Mouse (Mus musculus): ENCODE measurements around the gene Tubgcp3.
"Not testable (repeated sequence)": the region's sequence is repeated elsewhere in the genome, so short reads cannot be mapped to it uniquely, and the experiment has no call there.

The Tubgcp3 gene

DNA sequence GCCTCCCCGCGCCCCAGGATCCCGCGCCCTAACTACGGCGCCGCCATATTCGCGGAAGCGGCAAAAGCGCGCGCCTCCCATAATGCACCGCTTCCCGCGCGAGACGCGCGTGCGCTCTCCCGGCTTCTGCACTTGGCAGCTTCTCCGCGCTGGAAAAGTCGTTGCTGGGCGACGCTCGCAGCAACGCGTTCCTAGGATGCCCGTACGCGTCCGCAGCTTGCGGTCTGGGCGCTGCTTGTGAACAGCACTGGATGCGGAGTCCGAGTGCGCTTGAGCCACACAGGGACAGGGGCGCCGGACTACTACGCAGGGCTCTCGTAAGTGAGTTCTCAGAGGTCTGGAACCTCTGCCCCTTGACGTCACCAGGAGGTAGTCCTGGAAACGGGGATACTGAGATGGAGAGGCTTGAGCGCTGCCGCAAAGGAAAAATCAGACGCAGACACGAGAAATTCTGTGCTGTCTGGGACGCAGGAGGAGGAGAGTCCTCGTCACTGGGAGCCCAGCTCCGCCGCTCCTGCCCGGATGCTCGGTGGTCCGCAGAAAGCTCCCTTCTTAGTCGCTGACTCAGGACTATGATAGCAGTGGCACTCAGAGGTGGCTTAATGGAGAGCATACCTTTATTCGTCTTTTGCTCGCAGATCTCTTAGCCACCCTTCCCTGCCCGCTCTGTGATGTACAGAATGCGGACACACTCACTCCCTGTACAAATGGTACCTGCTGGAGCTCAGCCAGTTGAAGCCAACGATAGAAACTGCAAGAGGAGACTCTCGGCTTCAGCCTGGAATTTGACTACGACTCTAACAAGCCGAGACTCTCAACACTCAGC is at the start of gene Tubgcp3:
Tubgcp3 (minus strand) TSS at position 193 of the 826 bp plus-strand sequence.
- ATAC-seq (ENCODE audit: low TSS enrichment): peak; percentile 85

DNA sequence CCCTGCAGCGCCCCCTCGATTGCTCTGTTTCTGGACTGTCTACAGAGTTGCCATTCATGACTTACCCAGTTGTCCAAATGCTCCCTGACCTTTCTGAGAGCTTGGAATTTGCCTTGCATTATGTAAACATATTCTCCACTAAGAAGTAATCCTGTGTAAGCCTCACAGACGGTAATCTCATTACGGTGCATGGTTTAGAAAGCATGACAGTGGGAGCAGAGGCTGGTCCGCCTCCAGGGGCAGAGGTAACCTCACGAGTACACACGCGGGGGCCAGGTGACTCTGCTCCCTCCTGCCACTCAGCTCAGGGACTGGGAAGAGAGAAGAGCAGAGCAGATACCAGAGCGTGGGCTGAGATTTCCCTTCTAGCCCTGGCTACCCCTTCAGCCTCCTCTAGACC is 47.0 kb upstream of the Tubgcp3 start:
- ATAC-seq (ENCODE audit: low TSS enrichment): no peak

DNA sequence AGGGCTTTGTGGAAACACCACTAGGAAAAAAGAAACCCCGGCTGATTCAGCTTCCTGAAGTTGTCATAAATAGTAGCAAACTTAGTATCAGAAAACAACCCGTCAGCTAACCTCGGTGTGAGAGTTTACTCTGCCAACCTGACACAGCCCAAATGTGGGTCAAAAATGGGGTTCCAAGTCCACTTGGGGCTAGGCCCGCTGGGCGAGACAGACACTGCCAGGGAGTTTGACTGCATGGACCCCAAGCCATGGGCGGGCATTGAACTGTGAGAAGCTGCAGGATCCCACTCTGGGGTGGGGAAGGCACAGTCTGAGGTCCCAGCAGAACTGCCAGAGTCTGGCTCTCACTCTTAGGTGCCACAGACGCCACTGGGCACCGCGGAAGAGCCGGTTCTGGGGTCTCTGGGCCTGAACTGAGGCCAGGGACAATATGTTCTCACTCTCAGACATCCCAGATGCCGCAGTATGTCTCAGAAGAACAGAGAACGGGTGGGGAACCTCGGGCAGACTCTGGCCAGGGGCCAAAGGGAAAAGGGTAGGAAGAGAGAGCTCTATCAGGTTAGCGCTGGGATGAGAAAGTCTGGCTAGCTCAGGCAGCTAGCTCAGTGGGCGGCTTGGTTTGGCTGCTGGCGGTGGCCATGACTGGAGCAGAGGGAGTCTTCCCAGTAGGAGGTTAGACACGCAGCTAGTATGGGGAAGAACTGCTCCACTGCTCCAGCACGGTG is 44.0 kb upstream of the Tubgcp3 start:
- no peak for ATAC-seq (ENCODE audit: low TSS enrichment)

DNA sequence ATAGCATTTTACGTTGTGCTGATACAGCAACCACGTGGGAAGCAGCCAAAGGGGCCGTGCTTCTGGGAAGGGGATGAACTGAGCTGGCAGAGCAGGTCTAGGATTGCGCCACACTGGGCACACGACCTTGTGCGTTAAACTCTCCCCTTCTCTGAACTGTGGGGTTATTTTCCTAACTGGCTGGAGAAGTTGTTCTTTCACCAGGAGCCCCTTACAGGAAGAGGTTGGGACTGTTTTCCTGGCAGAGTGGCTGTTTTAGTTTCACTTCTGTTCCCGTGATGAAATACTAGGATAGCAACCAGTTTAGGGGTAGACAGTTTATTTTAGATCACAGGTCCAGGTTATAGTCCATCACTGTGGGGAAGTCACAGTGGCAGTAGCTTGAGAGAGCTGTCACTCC is 39.6 kb upstream of the Tubgcp3 start:
- ATAC-seq (ENCODE audit: low TSS enrichment): no peak

DNA sequence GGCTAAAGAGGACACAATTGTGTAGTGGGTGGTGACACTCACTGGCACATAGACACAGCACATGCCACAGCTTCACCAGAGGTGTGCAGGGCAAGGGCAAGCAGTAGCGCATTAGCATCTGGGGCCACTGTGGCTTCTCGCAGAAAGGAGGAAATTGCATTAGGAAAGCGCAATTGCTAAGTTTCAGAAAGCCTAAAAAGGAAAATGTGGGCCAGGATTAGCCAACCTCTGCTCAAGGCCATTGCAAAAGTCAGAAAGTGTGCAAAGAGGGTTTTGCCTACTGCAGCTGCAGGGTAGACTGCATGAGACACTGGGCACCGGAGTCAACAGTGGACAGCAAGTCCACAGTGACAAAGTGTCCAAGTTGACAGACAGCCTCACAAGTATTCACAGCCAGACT is 31.5 kb upstream of the Tubgcp3 start:
- no peak for ATAC-seq (ENCODE audit: low TSS enrichment)

DNA sequence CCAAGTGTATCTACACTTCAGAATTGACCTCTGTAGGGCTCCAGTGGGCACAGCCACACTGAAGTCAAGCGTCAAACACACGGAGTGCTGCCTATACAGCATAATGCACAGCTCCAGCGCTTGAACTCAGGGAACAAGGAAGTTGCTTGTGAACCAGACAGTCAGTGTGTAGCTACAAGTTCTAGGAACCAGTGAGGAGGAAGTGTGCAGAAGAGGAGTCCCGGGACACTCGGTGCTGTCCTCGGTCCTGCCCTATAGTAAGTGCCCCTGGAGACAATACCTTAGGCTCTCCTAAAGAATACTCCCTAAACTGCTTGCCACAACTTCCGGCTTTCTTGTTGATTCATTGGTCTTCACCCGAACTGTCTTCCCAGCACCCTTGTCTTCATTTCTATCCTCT is 30.2 kb upstream of the Tubgcp3 start:
- no peak for ATAC-seq (ENCODE audit: low TSS enrichment)

DNA sequence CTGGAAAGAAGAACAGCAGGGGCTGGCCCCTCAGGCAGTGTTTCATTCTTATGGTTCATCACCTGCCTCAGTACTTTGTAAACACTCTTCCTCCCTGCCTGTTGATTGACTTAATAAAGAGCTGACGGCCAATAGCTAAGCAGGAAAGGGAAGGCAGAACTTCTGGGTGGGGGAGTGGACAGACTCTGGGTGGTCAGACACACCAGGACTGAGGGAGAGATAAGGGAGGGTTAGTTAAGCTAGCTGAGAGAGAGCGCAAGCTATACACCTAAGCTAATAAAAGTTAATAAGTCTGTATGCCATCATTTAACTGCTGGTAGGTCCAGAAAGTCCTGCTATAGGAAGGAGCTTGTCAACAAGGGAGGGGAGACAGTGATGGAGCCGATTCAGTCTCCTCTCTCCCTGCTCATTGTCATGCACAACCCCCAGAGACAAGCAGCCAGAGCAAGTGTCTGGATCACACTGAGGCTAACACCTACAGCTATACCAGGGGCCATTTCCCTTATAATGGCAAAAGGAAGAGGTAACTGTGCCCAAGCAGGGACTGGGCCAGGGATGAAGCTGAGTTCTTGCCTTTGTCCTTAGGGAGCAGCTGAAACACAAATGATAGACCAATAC is 26.7 kb upstream of the Tubgcp3 start:
- ATAC-seq (ENCODE audit: low TSS enrichment): no peak

DNA sequence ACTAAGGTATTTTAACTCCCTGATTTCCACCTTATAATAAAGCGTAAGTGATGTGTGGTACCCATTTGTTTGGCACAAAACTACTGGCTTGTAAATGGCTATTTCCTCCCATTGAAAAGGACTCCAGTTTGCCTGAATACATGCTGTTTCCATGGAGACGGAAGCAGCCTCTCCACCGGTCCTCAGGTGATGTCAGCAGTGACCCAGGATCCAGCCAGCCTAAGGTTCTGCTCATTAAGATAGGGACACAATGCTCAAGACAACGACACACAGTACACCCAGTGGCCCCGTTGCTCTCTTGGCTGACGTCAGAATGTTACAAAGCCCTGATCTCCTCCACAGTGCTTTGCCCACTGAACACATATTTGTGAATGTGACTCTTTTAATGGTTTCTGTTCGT is 16.8 kb upstream of the Tubgcp3 start:
- ATAC-seq (ENCODE audit: low TSS enrichment): no peak

DNA sequence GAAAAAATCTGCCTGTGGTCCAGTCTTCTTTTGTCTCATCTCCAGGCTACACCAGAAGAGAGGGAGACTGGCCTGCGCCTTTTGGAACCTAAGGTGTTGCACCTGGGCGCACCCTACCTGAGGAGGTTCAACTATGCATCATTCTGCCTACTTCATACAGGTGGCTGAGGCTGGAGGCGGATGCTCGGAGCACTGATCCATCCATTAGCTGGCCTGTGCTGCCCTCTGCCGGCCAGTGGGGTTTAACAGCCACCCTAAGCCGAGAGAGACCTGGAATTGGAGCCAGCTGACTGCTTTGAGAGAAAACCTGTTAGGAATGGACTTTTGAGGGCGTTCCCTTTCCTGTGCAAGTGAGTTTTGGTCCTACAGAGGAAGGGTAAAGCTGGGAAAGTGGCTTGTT is 5.5 kb upstream of the Tubgcp3 start:
- ATAC-seq (ENCODE audit: low TSS enrichment): peak; percentile 85

DNA sequence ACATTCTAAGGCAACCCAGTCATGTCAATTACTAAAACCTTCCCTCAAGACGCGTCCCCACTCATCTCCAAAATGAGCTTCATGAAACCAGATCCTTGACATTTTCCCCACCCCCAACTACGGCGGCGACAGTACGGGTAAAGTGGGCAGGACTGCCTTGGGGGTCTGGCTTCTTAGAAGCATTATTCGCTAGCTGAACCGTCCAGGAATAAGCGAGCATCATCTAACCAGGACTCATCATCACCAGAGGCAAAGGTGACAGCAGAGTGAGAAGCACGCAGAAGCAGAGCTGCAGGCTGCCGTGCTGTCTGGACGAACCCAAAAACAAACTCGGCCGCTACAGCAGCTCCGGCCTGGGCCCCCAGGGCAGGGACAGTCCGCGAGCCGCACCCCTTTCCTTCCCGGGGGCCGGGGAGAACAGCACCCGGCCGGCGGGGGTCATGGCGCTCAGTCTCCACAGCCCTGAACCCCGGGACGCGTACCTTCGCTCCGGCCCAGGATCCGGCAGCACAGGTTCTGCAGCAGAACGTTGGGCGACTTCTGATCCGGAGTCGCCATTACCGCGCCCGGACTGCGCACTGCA is 484 bp downstream of the Tubgcp3 start:
- peak; percentile 38 for ATAC-seq (ENCODE audit: low TSS enrichment)

DNA sequence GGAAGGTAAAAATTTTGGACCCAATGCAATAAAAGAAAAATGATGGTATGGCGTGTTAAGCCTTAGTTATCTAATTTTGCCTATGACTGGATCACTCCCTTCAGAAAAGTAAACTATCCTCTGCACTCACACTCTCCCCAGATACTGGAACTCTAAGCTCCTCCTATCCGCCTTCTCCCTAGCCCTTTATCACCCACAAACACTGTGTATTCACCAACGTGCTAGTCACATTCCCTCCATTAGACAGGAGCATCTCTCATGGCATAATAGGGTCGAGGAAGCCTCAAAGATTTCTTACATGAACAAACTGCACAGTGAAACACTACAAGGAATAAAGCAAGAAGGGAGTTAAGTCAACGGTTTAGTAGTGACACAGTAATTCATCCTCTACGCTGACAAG is 1.1 kb downstream of the Tubgcp3 start:
- no peak for ATAC-seq (ENCODE audit: low TSS enrichment)

DNA sequence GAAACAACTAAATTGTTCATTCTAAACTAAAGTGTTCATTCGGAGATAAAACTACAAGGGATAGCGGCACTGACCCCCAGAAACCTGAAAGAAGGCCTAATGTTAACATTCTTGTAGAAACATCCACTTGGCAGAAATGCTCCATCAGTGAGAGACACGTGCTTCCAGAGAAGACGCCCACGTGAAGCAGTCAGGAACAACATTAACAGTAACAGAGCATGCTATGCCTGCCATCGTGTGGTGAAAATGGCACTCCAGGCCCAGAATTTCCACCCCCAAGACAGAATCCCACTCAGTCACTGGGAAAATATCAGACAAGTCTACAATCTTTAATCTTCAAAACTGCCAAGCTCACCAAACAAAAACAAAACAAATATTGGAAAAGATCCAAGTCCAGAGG is 3.2 kb downstream of the Tubgcp3 start:
- ATAC-seq (ENCODE audit: low TSS enrichment): no peak

DNA sequence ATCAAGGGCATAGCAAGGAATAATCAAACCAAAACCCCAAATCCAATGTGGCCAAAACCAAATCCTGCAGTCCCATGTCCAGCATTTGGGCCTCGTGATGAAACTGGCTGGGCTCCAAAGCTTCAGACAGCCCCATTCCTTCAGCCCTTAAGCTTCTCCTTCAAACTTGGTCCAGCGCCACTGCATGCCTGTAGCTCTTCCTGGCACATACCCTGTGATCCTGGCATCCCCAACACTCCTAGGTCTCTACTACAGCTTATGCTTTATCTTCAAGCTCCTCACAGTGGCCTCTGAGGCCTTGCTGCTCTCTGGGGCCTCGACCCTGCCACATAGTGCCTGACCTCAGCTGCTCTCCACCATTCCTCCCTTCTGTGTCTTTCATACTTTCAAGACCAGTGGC is 5.5 kb downstream of the Tubgcp3 start:
- ATAC-seq (ENCODE audit: low TSS enrichment): not testable (repeated sequence)

DNA sequence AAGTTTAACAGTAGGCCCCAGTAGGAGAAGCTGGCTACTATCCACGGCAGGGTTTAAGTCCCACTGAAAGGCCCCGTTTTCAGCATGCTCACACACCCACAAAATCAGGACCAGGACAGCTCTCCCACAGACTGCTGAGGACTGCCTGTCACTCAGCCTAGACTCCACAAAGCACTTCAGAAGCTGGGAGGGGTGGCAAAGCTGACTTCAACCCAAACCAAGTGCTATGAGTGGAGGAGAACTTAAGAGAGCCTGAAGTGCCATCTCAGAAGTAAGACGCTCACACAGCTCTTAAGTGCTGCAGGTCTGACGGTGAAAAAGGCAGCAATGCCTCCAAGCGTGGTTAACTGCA is 9.0 kb downstream of the Tubgcp3 start:
- no peak for ATAC-seq (ENCODE audit: low TSS enrichment)

DNA sequence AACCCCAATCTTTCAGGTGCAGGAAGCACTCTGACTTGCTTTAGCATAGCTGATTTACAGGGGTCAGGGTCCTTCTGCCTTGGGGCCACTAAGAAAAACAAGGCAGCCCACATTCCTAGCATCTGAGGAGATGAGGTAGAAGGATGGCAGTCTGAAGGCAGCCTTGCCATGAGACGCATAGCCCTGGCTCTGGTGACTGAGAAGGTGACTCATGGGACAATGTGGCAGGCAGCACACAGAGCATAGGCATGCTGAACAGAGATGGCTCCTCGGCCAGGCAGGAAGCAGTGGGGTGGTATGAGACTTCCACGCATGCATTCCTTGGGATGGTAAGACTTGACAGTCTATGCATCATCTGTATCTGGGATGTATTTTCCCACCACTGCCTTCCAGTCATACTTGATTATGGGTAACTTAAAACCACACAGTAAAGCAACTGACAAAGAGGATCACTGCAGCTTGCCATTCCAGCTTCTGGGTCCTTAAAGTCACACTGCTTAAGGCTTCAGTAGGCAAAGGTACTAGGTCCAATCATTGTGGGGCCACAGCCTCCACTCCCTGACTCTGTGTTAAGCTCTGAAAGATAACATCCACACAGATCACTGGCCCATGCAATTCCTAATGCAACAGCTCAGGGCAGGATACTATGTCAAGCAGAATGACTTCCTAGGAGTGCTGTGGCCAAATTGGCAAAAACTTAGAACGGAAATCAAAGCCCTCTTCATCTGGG is 9.5 kb downstream of the Tubgcp3 start:
- ATAC-seq (ENCODE audit: low TSS enrichment): no peak; the same call in 1 of the 2 replicates

DNA sequence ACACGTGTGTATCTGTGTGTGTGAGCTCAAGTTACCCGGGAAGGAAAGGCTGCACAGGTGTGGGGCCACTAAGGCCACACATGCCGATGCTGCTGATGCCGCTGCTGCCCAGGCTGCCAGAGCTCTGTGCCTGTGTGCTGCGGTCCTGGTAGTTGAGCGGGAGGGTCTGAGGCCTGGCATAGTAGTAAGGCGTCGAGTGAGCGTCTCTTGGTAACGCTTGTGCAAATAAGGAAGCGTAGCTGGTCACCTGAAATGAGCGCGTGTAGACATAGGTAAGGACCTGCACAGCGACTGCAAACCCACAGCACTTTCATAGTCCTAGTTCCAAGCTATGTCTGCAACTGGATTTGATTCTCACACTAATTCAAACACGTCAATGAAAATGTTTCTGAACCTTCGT is 14.6 kb downstream of the Tubgcp3 start:
- no peak for ATAC-seq (ENCODE audit: low TSS enrichment)

DNA sequence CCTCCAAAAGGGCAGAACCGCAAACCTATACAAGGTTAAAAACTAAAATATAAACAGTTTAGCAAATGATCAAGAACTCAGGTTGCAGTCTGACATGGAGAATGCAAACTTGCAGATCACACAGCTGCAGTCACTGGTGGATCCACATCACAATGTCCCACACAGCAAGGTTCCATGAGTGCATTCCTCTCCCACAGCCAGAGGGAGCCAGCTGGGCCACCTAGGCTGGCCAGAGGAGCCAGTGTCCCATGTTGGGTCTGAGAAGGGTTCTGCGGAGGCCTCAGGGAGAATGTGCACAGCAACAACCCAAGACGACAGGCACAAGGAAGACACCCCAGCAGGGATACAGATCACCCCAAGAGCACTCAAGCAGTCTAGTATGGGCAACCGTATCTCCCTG is 20.8 kb downstream of the Tubgcp3 start:
- ATAC-seq (ENCODE audit: low TSS enrichment): no peak

DNA sequence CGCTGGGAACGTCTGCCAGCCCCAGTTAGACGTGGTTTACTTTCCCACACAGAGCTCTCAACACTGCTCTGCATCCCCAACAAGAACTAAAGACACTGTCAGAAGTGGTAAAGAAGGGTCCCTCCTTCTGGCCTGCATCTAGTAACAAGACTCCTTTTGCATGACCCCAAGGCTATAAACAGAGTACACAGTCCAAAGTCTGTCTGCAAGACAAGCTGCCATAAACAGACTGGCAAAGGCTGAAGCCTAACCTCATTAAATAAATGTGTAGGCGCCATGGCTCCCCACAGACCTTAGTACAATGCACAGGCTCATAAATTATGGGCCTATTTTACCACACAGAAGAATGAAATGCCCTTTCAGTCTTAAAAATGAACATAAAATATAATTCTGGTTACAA is 21.6 kb downstream of the Tubgcp3 start:
- ATAC-seq (ENCODE audit: low TSS enrichment): no peak

DNA sequence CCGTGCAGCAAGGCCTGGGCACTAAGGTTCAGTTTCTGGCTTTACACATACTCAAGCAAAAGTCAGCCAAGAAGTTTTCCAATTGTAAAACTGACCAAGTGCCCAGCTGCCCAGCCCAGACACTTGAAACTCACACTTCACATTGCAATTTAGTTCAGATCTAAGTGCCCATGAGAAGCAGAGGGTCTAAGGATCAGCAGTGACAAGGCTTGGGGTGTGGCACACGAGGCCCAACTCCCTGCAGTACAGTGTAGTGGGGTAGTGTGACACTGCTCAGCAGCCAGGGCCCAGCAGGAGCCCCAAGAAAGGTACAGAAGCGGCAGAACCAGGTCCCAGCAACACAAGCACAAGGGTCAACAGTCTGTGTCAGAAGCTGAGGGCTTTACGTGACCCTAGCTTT is 23.1 kb downstream of the Tubgcp3 start:
- no peak for ATAC-seq (ENCODE audit: low TSS enrichment)

DNA sequence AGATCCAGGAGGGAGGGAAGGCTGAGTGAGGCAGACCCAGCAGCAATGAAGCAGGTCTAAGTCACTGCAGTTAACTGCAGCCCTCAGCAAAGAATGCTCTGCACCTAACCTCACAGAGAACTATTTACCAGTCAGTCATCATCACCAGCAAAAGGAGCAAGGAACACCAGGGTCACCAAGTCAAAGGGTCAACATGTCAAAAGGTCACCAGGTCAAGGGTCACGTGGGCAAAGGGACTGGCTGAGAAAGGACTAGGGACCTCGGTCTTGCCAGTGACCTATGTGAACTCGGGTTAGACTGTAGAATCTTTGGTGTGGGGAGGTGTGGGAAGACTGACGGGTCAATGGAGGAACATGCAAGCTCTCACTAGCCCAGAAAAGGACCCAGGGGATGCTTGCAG is 25.5 kb downstream of the Tubgcp3 start:
- no peak for ATAC-seq (ENCODE audit: low TSS enrichment)

DNA sequence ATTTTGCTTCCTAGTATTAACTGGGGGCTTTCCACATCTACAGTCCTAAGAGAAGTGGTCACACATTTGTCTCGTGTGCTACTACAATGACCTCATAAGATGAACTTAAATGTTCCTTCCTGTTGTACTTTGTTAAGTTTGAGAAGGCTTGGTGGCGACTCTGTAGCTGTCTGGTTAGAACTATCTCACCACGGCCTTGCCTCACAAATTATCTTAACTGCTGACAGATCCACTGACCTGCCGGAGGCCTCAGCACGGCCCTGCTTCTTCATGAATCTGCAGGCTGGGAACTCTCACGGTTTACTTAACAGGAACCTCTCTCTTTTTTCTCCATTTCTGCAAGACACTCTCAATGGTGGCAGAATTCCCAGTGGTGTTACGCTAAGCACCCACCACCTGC is 27.2 kb downstream of the Tubgcp3 start:
- no peak for ATAC-seq (ENCODE audit: low TSS enrichment)

DNA sequence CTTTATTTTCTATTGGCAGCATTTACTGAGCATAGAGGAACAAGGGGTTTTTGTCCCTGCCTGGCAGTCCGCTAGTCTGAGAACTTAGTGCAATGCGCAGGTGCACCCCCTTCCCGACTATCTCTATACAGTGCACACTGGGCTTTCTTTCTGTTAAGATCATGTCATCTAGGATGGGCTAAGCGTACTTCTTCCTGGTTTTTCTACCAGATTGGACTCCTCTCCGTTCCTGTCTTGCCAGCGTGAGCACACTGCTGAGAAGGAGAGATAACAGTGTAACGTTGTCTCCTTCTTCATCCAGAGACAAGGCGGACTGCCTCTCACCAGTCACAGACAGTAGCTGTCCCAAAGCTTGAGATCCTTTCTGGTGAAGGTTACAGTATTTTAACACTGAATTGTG is 27.7 kb downstream of the Tubgcp3 start:
- ATAC-seq (ENCODE audit: low TSS enrichment): no peak

All from frontal cortex, adult (tissue).